Mouse (Mus musculus) MEL (cell line): ENCODE data around the gene Timm17a.

Source experiments
- CHD1 ChIP-seq: IDR thresholded peaks from 2 replicates; pipeline ENCODE4 v1.6.1; 2012; ENCODE audit warnings: low read depth, mild to moderate bottlenecking, inconsistent platforms, low read length, improper control_type of control experiment
- CHD2 ChIP-seq: IDR thresholded peaks from 2 replicates; pipeline ENCODE4 v1.6.1; 2011; ENCODE audit warnings: low read length, improper control_type of control experiment
- CTCF ChIP-seq, 3 experiments: IDR thresholded peaks in 2 of 3; conservative IDR thresholded peaks in 1 of 3; 2 replicates each; pipeline ENCODE4 v1.5.1; 2011 to 2012; ENCODE audit warnings: low read length in 3 of 3, low read depth in 2 of 3, mild to moderate bottlenecking in 2 of 3, improper control_type of control experiment in 1 of 3, inconsistent platforms in 1 of 3, mixed read lengths in 1 of 3, moderate library complexity in 1 of 3; ENCODE audit not compliant: control insufficient read depth in 1 of 3, insufficient read depth in 1 of 3, poor library complexity in 1 of 3, severe bottlenecking in 1 of 3
- E2F4 ChIP-seq: IDR thresholded peaks from 2 replicates; pipeline ENCODE4 v1.6.1; 2011; ENCODE audit warnings: low read depth, low read length, improper control_type of control experiment, borderline replicate concordance
- EP300 ChIP-seq, 2 experiments: IDR thresholded peaks; 2 replicates each; pipeline ENCODE4 v1.6.1; 2011; ENCODE audit warnings: improper control_type of control experiment in 2 of 2, low read length in 2 of 2, low read depth in 1 of 2, mild to moderate bottlenecking in 1 of 2
- GATA1 ChIP-seq: IDR thresholded peaks from 2 replicates; pipeline ENCODE4 v1.6.1; 2011; ENCODE audit warnings: low read depth, low read length, improper control_type of control experiment
- HCFC1 ChIP-seq: IDR thresholded peaks from 2 replicates; pipeline ENCODE4 v1.6.1; 2012; ENCODE audit warnings: low read depth, mild to moderate bottlenecking, inconsistent platforms, low read length, improper control_type of control experiment, moderate library complexity
- JUND ChIP-seq: IDR thresholded peaks from 2 replicates; pipeline ENCODE4 v1.6.1; 2011; ENCODE audit warnings: low read depth, mild to moderate bottlenecking, improper control_type of control experiment, low read length
- MAX ChIP-seq: IDR thresholded peaks from 2 replicates; pipeline ENCODE4 v1.6.1; 2011; ENCODE audit warnings: low read length, improper control_type of control experiment
- POLR2A ChIP-seq, 2 experiments: IDR thresholded peaks; 2 replicates each; pipeline ENCODE4 v1.6.1; 2011 to 2012; ENCODE audit warnings: low read length in 2 of 2, mild to moderate bottlenecking in 2 of 2, control low read depth in 1 of 2, improper control_type of control experiment in 1 of 2, low read depth in 1 of 2, moderate library complexity in 1 of 2; ENCODE audit not compliant: control insufficient read depth in 1 of 2, insufficient read depth in 1 of 2, poor library complexity in 1 of 2
- POLR2AphosphoS2 ChIP-seq: IDR thresholded peaks from 2 replicates; pipeline ENCODE4 v1.6.1; 2011; ENCODE audit warnings: low read length, improper control_type of control experiment
- POLR2AphosphoS5 ChIP-seq: IDR thresholded peaks from 2 replicates; pipeline ENCODE4 v1.6.1; 2012; ENCODE audit warnings: low read depth, borderline replicate concordance, mild to moderate bottlenecking, inconsistent platforms, low read length, moderate library complexity, mixed read lengths
- TAL1 ChIP-seq: IDR thresholded peaks from 2 replicates; pipeline ENCODE4 v1.6.1; 2012; ENCODE audit warnings: mild to moderate bottlenecking, inconsistent platforms, low read length, moderate library complexity, mixed read lengths
- ZC3H11A ChIP-seq: IDR thresholded peaks from 2 replicates; pipeline ENCODE4 v1.6.1; 2012; ENCODE audit warnings: low read depth, mild to moderate bottlenecking, inconsistent platforms, low read length, improper control_type of control experiment

- TF ChIP-seq POLR2A (IDR thresholded peaks at IDR 0.05; ENCODE audit: control insufficient read depth in 1 of 2, insufficient read depth in 1 of 2, low read depth in 1 of 2, low read length in 2 of 2, poor library complexity in 1 of 2), result no peak
- no peak for TF ChIP-seq GATA1
- no peak for TF ChIP-seq EP300 (IDR thresholded peaks at IDR 0.05; ENCODE audit: low read depth in 1 of 2, low read length in 2 of 2)
- TF ChIP-seq CHD2, result no peak
- no peak; a peak in 1 of 6 replicates for TF ChIP-seq CTCF (IDR thresholded peaks at IDR 0.05 in 2 of 3, conservative IDR thresholded peaks at IDR 0.05 in 1 of 3; ENCODE audit: control insufficient read depth in 1 of 3, insufficient read depth in 1 of 3, low read depth in 2 of 3, low read length in 3 of 3, poor library complexity in 1 of 3, severe bottlenecking in 1 of 3)
- TF ChIP-seq JUND, result no peak
- no peak for TF ChIP-seq ZC3H11A
- TF ChIP-seq TAL1, result no peak
- TF ChIP-seq MAX, result no peak
- TF ChIP-seq POLR2AphosphoS5, result no peak
- no peak for TF ChIP-seq HCFC1
- TF ChIP-seq POLR2AphosphoS2, result no peak
- no peak for TF ChIP-seq E2F4
- TF ChIP-seq CHD1, result no peak
These were observed 48.5 kb upstream of the Timm17a start for GRCm38 (mm10) chr1:135362115-135362514.
